Mouse (Mus musculus): ENCODE measurements at regions not wholly inside any gene's neighbourhood (a gene's known extent, or its start where the extent isn't known, plus 50 kb on each side); places are given as distances from the start of the nearest gene placed in this dataset.

DNA sequence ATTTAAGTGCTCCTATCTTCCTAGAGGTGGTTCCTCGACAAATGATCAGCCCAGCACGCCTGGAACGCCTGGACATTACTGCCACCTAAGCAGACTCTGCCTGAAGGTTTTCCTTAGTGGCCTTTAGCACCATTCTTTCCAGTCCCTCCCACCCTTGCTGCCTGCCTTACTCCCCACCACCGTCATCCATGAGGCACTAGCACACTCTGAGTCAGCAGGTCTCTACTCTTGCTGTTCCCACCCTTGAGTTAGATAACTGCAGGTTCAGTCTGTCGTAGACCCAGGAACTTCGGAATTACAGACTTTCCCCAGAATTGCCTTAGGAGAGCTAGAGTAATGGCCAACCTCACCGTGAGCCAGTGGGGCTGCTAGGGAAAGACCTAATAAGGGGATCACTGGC, 67.4 kb upstream of the Sertad2 start:
- Histone ChIP-seq H3K4me1 (ENCODE audit: control insufficient read depth, insufficient read depth, low read length) (peaks cover 29% of the 10 kb centered on the region), H3K4me3 (ENCODE audit: insufficient read depth, low read length) (no peak overlapping the region), H3K27ac (ENCODE audit: insufficient read depth, low read depth, low read length) (no peak overlapping the region)
- TF ChIP-seq POLR2A (IDR thresholded peaks at IDR 0.05; ENCODE audit: borderline replicate concordance, low read depth, low read length) = no peak
- no peak for TF ChIP-seq CTCF (IDR thresholded peaks at IDR 0.05; ENCODE audit: low read depth, low read length)

DNA sequence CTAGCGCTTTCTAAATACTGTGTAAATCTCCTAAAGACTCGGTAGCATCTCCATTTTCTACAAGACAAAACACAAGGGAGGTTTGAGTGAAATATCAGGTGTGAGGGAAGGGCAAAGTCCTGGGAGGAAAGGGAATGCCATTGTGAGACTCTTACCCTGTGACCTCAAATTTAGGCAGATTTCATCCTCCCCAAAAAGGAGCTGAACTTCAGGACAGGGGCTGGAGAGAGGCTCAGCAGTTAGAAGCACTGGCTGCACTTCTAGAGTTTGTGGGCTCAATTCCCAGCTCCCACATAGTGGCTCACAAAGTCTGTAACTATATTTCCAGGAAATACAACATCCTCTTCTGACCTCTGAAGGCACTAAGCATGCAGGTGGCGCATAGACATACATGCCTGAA, 66.6 kb upstream of the Sertad2 start:
- TF ChIP-seq CTCF (IDR thresholded peaks at IDR 0.05; ENCODE audit: low read depth, low read length) (no peak), POLR2A (IDR thresholded peaks at IDR 0.05; ENCODE audit: borderline replicate concordance, low read depth, low read length) (no peak)
- Histone ChIP-seq H3K4me3 (ENCODE audit: insufficient read depth, low read length) (no peak overlapping the region), H3K4me1 (ENCODE audit: control insufficient read depth, insufficient read depth, low read length) (peaks cover 29% of the 10 kb centered on the region), H3K27ac (ENCODE audit: insufficient read depth, low read depth, low read length) (peak overlapping the region; percentile 89)

DNA sequence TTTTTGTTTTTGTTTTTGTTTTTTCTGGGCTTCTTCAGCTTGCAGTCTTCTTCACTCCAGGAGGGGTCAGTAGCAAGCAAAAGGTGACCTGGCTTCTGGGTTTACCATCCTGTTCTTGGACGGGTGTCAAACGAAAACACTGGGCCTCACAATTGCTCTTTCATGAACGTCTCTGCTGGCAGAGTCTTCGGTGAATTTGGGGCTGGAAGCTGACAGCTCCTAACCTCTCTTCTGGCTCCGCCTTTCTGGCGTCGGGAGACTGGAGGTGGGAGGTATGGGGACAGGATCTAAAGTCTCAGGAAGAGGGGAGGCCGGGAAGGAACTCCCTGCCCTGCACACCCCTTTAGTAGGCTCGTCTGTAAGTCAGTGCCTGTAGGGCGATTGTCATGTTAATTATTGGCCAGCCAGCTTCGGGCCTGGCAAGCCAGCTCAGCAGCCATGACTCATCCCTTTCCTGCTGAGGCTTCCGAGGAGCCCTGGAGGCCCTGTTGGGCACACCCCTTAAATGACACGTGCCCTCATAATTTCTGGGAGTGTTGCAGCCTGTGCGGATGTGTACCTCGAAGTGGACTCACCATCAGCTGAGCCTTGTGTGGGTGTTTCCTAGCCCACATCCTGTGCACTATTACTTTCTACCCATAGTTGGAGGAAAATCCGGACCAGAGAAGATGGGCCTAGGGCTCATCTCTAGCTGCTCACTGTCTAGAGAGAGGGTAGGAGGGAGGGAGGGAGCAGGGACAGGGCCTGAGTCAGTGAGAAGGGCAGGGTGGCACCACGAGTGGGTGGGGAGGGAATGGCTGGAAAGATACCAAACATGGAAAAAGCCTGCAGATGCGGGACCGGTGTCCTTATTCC, 65.6 kb upstream of the Sertad2 start:
- Histone ChIP-seq H3K4me1 (ENCODE audit: control insufficient read depth, insufficient read depth, low read length) (peaks cover 28% of the 10 kb centered on the region), H3K4me3 (ENCODE audit: insufficient read depth, low read length) (peak overlapping the region; percentile 32), H3K27ac (ENCODE audit: insufficient read depth, low read depth, low read length) (peak overlapping the region; percentile 89)
- TF ChIP-seq CTCF (IDR thresholded peaks at IDR 0.05; ENCODE audit: low read depth, low read length) (no peak), POLR2A (IDR thresholded peaks at IDR 0.05; ENCODE audit: borderline replicate concordance, low read depth, low read length) (no peak)

DNA sequence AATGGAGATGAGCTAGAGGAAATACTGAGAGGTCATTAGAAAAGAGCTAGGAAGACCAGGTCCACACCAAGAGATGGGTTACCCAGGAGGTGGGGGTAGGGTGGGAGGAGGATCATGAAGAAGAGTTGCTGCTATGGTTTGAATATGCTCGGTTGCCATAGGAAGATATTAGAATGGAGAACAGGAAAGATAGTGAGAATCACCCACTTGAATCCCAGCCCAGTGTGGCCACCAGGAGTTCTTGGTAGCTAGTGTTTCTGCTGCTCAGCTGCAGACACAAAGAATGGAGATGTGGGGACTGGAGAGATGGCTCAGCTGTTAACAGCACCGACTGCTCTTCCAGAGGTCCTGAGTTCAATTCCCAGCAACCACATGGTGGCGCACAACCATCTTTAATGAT, 62.4 kb upstream of the Sertad2 start:
- H3K4me1 ChIP-seq (ENCODE audit: control insufficient read depth, insufficient read depth, low read length) = peaks cover 15% of the 10 kb centered on the region
- H3K4me3 ChIP-seq (ENCODE audit: insufficient read depth, low read length) = no peak overlapping the region
- TF ChIP-seq CTCF (IDR thresholded peaks at IDR 0.05; ENCODE audit: low read depth, low read length) (no peak), POLR2A (IDR thresholded peaks at IDR 0.05; ENCODE audit: borderline replicate concordance, low read depth, low read length) (no peak)
- no peak overlapping the region for H3K27ac ChIP-seq (ENCODE audit: insufficient read depth, low read depth, low read length)

DNA sequence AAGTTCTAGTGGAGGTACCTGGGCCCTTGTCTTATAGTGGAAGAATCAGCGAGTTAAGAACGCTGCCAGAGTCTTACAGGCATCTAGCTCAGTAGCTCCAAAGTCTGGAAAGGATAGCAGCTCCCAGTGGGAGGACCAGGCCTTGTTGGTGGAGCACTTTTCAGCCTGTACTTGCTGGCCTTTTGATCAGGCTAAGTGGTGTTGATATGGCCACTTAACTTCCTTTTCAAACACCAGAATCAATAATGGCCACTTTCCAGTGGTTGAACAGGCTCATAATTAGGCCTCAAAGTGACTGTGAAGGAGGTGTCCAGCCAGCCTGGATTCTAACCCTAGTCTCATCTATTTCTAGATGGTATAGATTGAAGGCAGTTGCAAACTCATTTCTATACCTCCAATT, 57.7 kb upstream of the Sertad2 start:
- no peak overlapping the region for H3K4me3 ChIP-seq (ENCODE audit: insufficient read depth, low read length)
- no peak overlapping the region for H3K27ac ChIP-seq (ENCODE audit: insufficient read depth, low read depth, low read length)
- TF ChIP-seq CTCF (IDR thresholded peaks at IDR 0.05; ENCODE audit: low read depth, low read length) (no peak), POLR2A (IDR thresholded peaks at IDR 0.05; ENCODE audit: borderline replicate concordance, low read depth, low read length) (no peak)
- H3K4me1 ChIP-seq (ENCODE audit: control insufficient read depth, insufficient read depth, low read length) = peaks cover 4% of the 10 kb centered on the region
